In the genomic region with DNA sequence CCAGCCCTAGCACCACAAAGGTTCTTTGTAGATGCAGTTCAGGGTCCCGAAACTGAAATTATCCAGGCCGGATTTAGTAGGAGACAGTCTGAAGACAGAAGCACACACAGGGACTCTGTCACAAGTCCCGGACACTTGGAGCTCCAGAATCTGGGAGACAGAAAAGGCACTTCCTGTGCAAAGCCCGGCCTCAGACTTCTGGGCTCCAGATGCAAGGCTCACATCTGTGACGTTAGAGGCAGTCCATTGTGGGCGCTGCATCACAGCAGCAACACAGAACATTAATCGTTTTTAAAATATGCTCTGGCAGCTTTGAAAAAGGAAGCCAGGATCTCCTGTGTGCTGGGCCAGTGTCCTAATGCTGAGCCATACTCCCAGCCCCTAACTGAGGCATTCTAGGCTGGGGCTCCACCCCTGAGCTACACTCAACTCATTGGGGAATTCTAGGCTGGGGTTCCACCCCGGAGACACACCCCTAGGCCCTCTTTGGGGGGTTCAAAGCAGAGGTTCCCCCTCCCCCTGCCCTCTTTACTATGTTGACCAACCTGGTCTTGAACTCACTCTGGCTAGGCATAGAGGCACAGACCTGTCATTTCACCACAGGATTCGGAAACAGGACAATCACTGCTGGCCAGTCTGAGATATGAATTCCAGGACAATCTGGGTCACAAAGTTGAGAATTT, we compare ENCODE assay signal across 8 mouse cellular contexts. TPM values are rescaled to one million over a fixed set of nuclear protein-coding genes. Genes with fewer than 3 reads are reported as not detected.
DNase-seq lines count a peak whose midpoint lies in the region; ATAC-seq and TF ChIP-seq lines count a peak whose summit lies in the region.

No protein-coding gene starts in this region.

- DNase-seq in spleen, adult 2 months (ENCODE audit: low read depth in 1 of 2, low spot score in 2 of 2) = no peak
- no peak for DNase-seq in spleen, adult 18-20 months
- peak; percentile 83 for DNase-seq in lung, embryonic 14.5 days
- DNase-seq in thymus, postnatal 0 days (ENCODE audit: low spot score) = peak; percentile 59
- no peak for DNase-seq in natural killer cell, adult 2 months (ENCODE audit: low spot score in 2 of 2)
- DNase-seq in right cerebral cortex, postnatal 4 days = no peak

- H3K27me3 ChIP-seq in spleen, adult 2 months (ENCODE audit: control insufficient read depth, insufficient read depth, low read length) = no peaks in the 10 kb centered on the region
- H3K27me3 ChIP-seq in forebrain, embryonic 16.5 days (replicated peaks; ENCODE audit: control insufficient read depth, insufficient read depth, low read length) = no peaks in the 10 kb centered on the region
- no peaks in the 10 kb centered on the region for H3K27me3 ChIP-seq in intestine, embryonic 16.5 days (replicated peaks; ENCODE audit: control insufficient read depth, insufficient read depth, low read length)
- H3K27me3 ChIP-seq in lung, embryonic 14.5 days (ENCODE audit: insufficient read depth, low read length) = no peaks in the 10 kb centered on the region

- peak overlapping the region; percentile 82 for H3K9ac ChIP-seq in forebrain, embryonic 16.5 days (replicated peaks; ENCODE audit: low read depth, low read length)
- H3K9ac ChIP-seq in intestine, embryonic 16.5 days (ENCODE audit: low read depth, low read length) = peak overlapping the region; percentile 89
- peak overlapping the region; percentile 86 for H3K9ac ChIP-seq in lung, embryonic 14.5 days

- H3K4me2 ChIP-seq in forebrain, embryonic 16.5 days (ENCODE audit: low read length) = peak overlapping the region; percentile 89
- H3K4me2 ChIP-seq in intestine, embryonic 16.5 days (ENCODE audit: low read depth, low read length) = peak overlapping the region; percentile 88
- H3K4me2 ChIP-seq in lung, embryonic 14.5 days = peak overlapping the region; percentile 97

- H3K4me1 ChIP-seq in spleen, adult 2 months (ENCODE audit: control insufficient read depth, insufficient read depth, insufficient read length) = peaks cover 37% of the 10 kb centered on the region
- H3K4me1 ChIP-seq in forebrain, embryonic 16.5 days (replicated peaks; ENCODE audit: control insufficient read depth, insufficient read depth, low read length) = peaks cover 39% of the 10 kb centered on the region
- H3K4me1 ChIP-seq in intestine, embryonic 16.5 days (ENCODE audit: control insufficient read depth, insufficient read depth, low read length) = peaks cover 39% of the 10 kb centered on the region
- peaks cover 22% of the 10 kb centered on the region for H3K4me1 ChIP-seq in lung, embryonic 14.5 days (ENCODE audit: insufficient read depth)

- peaks cover 6% of the 10 kb centered on the region; the same call in 1 of the 2 replicates for H3K36me3 ChIP-seq in spleen, adult 2 months (ENCODE audit: control insufficient read depth, insufficient read depth, low read length)
- H3K36me3 ChIP-seq in forebrain, embryonic 16.5 days (ENCODE audit: control insufficient read depth, insufficient read depth) = no peaks in the 10 kb centered on the region
- peaks cover 5% of the 10 kb centered on the region for H3K36me3 ChIP-seq in intestine, embryonic 16.5 days (ENCODE audit: control insufficient read depth, insufficient read depth, low read length)
- peaks cover 19% of the 10 kb centered on the region for H3K36me3 ChIP-seq in lung, embryonic 14.5 days (ENCODE audit: insufficient read depth)

- ATAC-seq in forebrain, embryonic 16.5 days = no peak
- no peak for ATAC-seq in intestine, embryonic 16.5 days
- no peak for ATAC-seq in lung, embryonic 14.5 days (ENCODE audit: insufficient read depth)

- H3K4me3 ChIP-seq in spleen, adult 2 months (ENCODE audit: extremely low read depth, insufficient read depth, insufficient read length) = no peak overlapping the region
- H3K4me3 ChIP-seq in forebrain, embryonic 16.5 days (replicated peaks; ENCODE audit: low read length) = peak overlapping the region; percentile 97
- peak overlapping the region; percentile 97 for H3K4me3 ChIP-seq in intestine, embryonic 16.5 days (ENCODE audit: low read length)
- H3K4me3 ChIP-seq in lung, embryonic 14.5 days (ENCODE audit: low read depth, low read length) = peak overlapping the region; percentile 99

- TF ChIP-seq POLR2A in spleen, adult 2 months (IDR thresholded peaks at IDR 0.05; ENCODE audit: low read depth, low read length) = no peak

- 37% methylated on average over 9 of the region's 9 CpGs for WGBS in spleen, adult 2 months
- 56% methylated on average over 9 of the region's 9 CpGs for WGBS in forebrain, embryonic 16.5 days
- 25% methylated on average over 9 of the region's 9 CpGs for WGBS in intestine, embryonic 16.5 days
- 24% methylated on average over 9 of the region's 9 CpGs for WGBS in lung, embryonic 14.5 days

- H3K9me3 ChIP-seq in forebrain, embryonic 16.5 days (ENCODE audit: control insufficient read depth, low read length) = no peaks in the 10 kb centered on the region
- no peaks in the 10 kb centered on the region for H3K9me3 ChIP-seq in intestine, embryonic 16.5 days (ENCODE audit: control insufficient read depth, low read length)
- no peaks in the 10 kb centered on the region for H3K9me3 ChIP-seq in lung, embryonic 14.5 days (ENCODE audit: low read depth, low read length)

- TF ChIP-seq CTCF in spleen, adult 2 months (IDR thresholded peaks at IDR 0.05; ENCODE audit: extremely low read depth, insufficient read depth, insufficient read length, insufficient replicate concordance) = no peak
- TF ChIP-seq CTCF in lung, embryonic 14.5 days (IDR thresholded peaks at IDR 0.05; ENCODE audit: low read depth) = no peak

- H3K27ac ChIP-seq in spleen, adult 2 months (ENCODE audit: insufficient read depth, low read length) = peak overlapping the region; percentile 97
- H3K27ac ChIP-seq in forebrain, embryonic 16.5 days (ENCODE audit: low read length) = peak overlapping the region; percentile 100
- H3K27ac ChIP-seq in intestine, embryonic 16.5 days (ENCODE audit: low read length) = peak overlapping the region; percentile 100
- H3K27ac ChIP-seq in lung, embryonic 14.5 days (ENCODE audit: low read depth) = peak overlapping the region; percentile 100

RNA-seq across cellular contexts. Expression of a gene that starts 2.0 kb away (rescaled TPM):
- polyA plus RNA-seq in spleen, adult 2 months (2012; rRNA removed) = 251 and 315 TPM in 2 replicates
- 98.3 and 107 TPM in 2 replicates for polyA plus RNA-seq in forebrain, embryonic 16.5 days (2015; fragmentation: Nextera tagmentation; extraction: Ambion mirVana)
- 295 and 302 TPM in 2 replicates for polyA plus RNA-seq in intestine, embryonic 16.5 days (2015; fragmentation: Nextera tagmentation; extraction: Ambion mirVana)
- polyA plus RNA-seq in lung, embryonic 14.5 days (2014; fragmentation: Nextera tagmentation; extraction: Ambion mirVana) = 355 and 366 TPM in 2 replicates
- 217 and 246 TPM in 2 replicates for polyA plus RNA-seq in thymus, postnatal 0 days (2015; fragmentation: Nextera tagmentation; extraction: Ambion mirVana)

RNA-seq across cellular contexts. Expression of a gene that starts 22.0 kb away (rescaled TPM):
- 25.6 and 39.2 TPM in 2 replicates for polyA plus RNA-seq in spleen, adult 2 months (2012; rRNA removed)
- polyA plus RNA-seq in forebrain, embryonic 16.5 days (2015; fragmentation: Nextera tagmentation; extraction: Ambion mirVana) = 12.4 and 15.3 TPM in 2 replicates
- 2.7 and 2.8 TPM in 2 replicates for polyA plus RNA-seq in intestine, embryonic 16.5 days (2015; fragmentation: Nextera tagmentation; extraction: Ambion mirVana)
- polyA plus RNA-seq in lung, embryonic 14.5 days (2014; fragmentation: Nextera tagmentation; extraction: Ambion mirVana) = 3.5 and 3.7 TPM in 2 replicates
- 1.7 TPM in 2 replicates for polyA plus RNA-seq in thymus, postnatal 0 days (2015; fragmentation: Nextera tagmentation; extraction: Ambion mirVana)

RNA-seq across cellular contexts. Expression of a gene that starts 22.2 kb away (rescaled TPM):
- 3.6 and 4.0 TPM in 2 replicates for polyA plus RNA-seq in spleen, adult 2 months (2012; rRNA removed)
- polyA plus RNA-seq in forebrain, embryonic 16.5 days (2015; fragmentation: Nextera tagmentation; extraction: Ambion mirVana) = 415 and 495 TPM in 2 replicates
- 25.5 and 28.2 TPM in 2 replicates for polyA plus RNA-seq in intestine, embryonic 16.5 days (2015; fragmentation: Nextera tagmentation; extraction: Ambion mirVana)
- polyA plus RNA-seq in lung, embryonic 14.5 days (2014; fragmentation: Nextera tagmentation; extraction: Ambion mirVana) = 31.3 and 37.4 TPM in 2 replicates
- 3.3 and 3.4 TPM in 2 replicates for polyA plus RNA-seq in thymus, postnatal 0 days (2015; fragmentation: Nextera tagmentation; extraction: Ambion mirVana)

RNA-seq across cellular contexts. Expression of a gene that starts 31.5 kb away (rescaled TPM):
- 0.07 and 0.18 TPM in 2 replicates for polyA plus RNA-seq in spleen, adult 2 months (2012; rRNA removed)
- polyA plus RNA-seq in forebrain, embryonic 16.5 days (2015; fragmentation: Nextera tagmentation; extraction: Ambion mirVana) = 0.48 and 1.2 TPM in 2 replicates
- 204 and 210 TPM in 2 replicates for polyA plus RNA-seq in intestine, embryonic 16.5 days (2015; fragmentation: Nextera tagmentation; extraction: Ambion mirVana)
- polyA plus RNA-seq in lung, embryonic 14.5 days (2014; fragmentation: Nextera tagmentation; extraction: Ambion mirVana) = 5.0 and 6.1 TPM in 2 replicates
- polyA plus RNA-seq in thymus, postnatal 0 days (2015; fragmentation: Nextera tagmentation; extraction: Ambion mirVana) = 7.5 and 10.5 TPM in 2 replicates

RNA-seq across cellular contexts. Expression of a gene that starts 33.8 kb away (rescaled TPM):
- polyA plus RNA-seq in spleen, adult 2 months (2012; rRNA removed) = 33.0 and 61.9 TPM in 2 replicates
- polyA plus RNA-seq in forebrain, embryonic 16.5 days (2015; fragmentation: Nextera tagmentation; extraction: Ambion mirVana) = not detected in 2 replicates
- 0.42 and 2.4 TPM in 2 replicates for polyA plus RNA-seq in intestine, embryonic 16.5 days (2015; fragmentation: Nextera tagmentation; extraction: Ambion mirVana)
- 0.18 and 0.26 TPM in 2 replicates for polyA plus RNA-seq in lung, embryonic 14.5 days (2014; fragmentation: Nextera tagmentation; extraction: Ambion mirVana)
- 0.30 and 0.74 TPM in 2 replicates for polyA plus RNA-seq in thymus, postnatal 0 days (2015; fragmentation: Nextera tagmentation; extraction: Ambion mirVana)

Comparison
In these comparisons a context has a peak if more than half of its experiments do, and no peak if none do; other contexts are left out.
1. DNase-seq: peak in lung, embryonic 14.5 days (single experiment) and thymus, postnatal 0 days (single experiment); none in spleen, adult 2 months (0 of 2), spleen, adult 18-20 months (0 of 2), natural killer cell, adult 2 months (0 of 2) and right cerebral cortex, postnatal 4 days (single experiment).
2. RNA of a gene that starts 22.2 kb away (polyA plus RNA-seq): 415 to 495 TPM in forebrain, embryonic 16.5 days; 31.3 to 37.4 TPM in lung, embryonic 14.5 days, 25.5 to 28.2 TPM in intestine, embryonic 16.5 days, 3.6 to 4.0 TPM in spleen, adult 2 months and 3.3 to 3.4 TPM in thymus, postnatal 0 days; every median in the first group is over 10 times any median in the second.
3. Peak in every context shown above with its lines, with median percentiles within 50 percentile points of each other: H3K27ac ChIP-seq, H3K4me2 ChIP-seq and H3K9ac ChIP-seq.